Mouse (Mus musculus) cortical plate, adult 2 months (tissue): ENCODE results near the gene Gm28053.

Source experiments
- CTCF ChIP-seq: fragments of 200-500 bp; IDR thresholded peaks from 2 replicates; pipeline ENCODE4 v1.5.1; 2011; ENCODE audit warnings: mild to moderate bottlenecking, control low read depth, low read length; ENCODE audit not compliant: insufficient read depth; ENCODE audit errors: extremely low read depth
- POLR2A ChIP-seq: fragments of 200-500 bp; IDR thresholded peaks from 2 replicates; pipeline ENCODE4 v1.6.1; 2011; ENCODE audit warnings: mild to moderate bottlenecking, low read length, control low read depth; ENCODE audit not compliant: insufficient read depth; ENCODE audit errors: extremely low read depth

- TF ChIP-seq CTCF (no peak), POLR2A (no peak)
These were observed 43.9 kb upstream of the Gm28053 start for GRCm38 (mm10) chr6:48674291-48675058.
